Mouse (Mus musculus) E14TG2a.4 (cell line): ENCODE measurements around the gene Sprtn.

Source experiments
- CTCF ChIP-seq: conservative IDR thresholded peaks from 2 replicates; pipeline ENCODE4 v1.5.1; 2014; ENCODE audit warnings: low read length
- NANOG ChIP-seq: IDR thresholded peaks from 2 replicates; pipeline ENCODE4 v1.6.1; 2014; ENCODE audit warnings: borderline replicate concordance, low read length, mixed read lengths
- POU5F1 ChIP-seq: IDR thresholded peaks from 2 replicates; pipeline ENCODE4 v1.6.1; 2014; ENCODE audit warnings: low read length, borderline replicate concordance

- TF ChIP-seq CTCF (no peak), POU5F1 (no peak), NANOG (no peak)
Measured at GRCm38 (mm10) chr8:124914061-124914460, 16.4 kb downstream of the Sprtn start.
